Mouse (Mus musculus): ENCODE measurements around the gene Rgs12.

Gene Rgs12

GRCm38 (mm10) chr5:34948861-34949760 is at the start of gene Rgs12:
TSS of gene Rgs12 (plus strand) at chr5:34949445.
- DNase-seq: peak; percentile 25

- DNase-seq: no peak
Measured at GRCm38 (mm10) chr5:34899787-34900469, 49.3 kb upstream of the Rgs12 start.

- no peak for DNase-seq
Measured at GRCm38 (mm10) chr5:34902371-34902770, 46.9 kb upstream of the Rgs12 start.

- peak; percentile 89 for DNase-seq
Measured at GRCm38 (mm10) chr5:34902811-34903385, 46.3 kb upstream of the Rgs12 start.

- DNase-seq: peak; percentile 16
Measured at GRCm38 (mm10) chr5:34904412-34904811, 44.8 kb upstream of the Rgs12 start.

- no peak for DNase-seq
Measured at GRCm38 (mm10) chr5:34907230-34907629, 42.0 kb upstream of the Rgs12 start.

GRCm38 (mm10) chr5:34907910-34908725 is 41.1 kb upstream of the Rgs12 start, which contains the start of gene Msantd1:
TSS of gene Msantd1 (plus strand) at chr5:34908012.
- no peak for DNase-seq

- no peak for DNase-seq
Measured at GRCm38 (mm10) chr5:34908726-34909633, 40.3 kb upstream of the Rgs12 start.

GRCm38 (mm10) chr5:34909634-34910503 is 39.4 kb upstream of the Rgs12 start:
- no peak for DNase-seq

- DNase-seq: no peak
Measured at GRCm38 (mm10) chr5:34910504-34910815, 38.8 kb upstream of the Rgs12 start.

- DNase-seq: peak; percentile 59
Measured at GRCm38 (mm10) chr5:34915801-34916200, 33.4 kb upstream of the Rgs12 start.

GRCm38 (mm10) chr5:34917234-34917655 is 32.0 kb upstream of the Rgs12 start:
- no peak for DNase-seq

- DNase-seq: no peak
Measured at GRCm38 (mm10) chr5:34918785-34919184, 30.5 kb upstream of the Rgs12 start.

GRCm38 (mm10) chr5:34922531-34922930 is 26.7 kb upstream of the Rgs12 start:
- DNase-seq: no peak

- DNase-seq: no peak
Measured at GRCm38 (mm10) chr5:34923920-34924319, 25.3 kb upstream of the Rgs12 start.

GRCm38 (mm10) chr5:34924519-34924918 is 24.7 kb upstream of the Rgs12 start:
- DNase-seq: no peak

GRCm38 (mm10) chr5:34927648-34928047 is 21.6 kb upstream of the Rgs12 start:
- DNase-seq: no peak

GRCm38 (mm10) chr5:34930151-34930975 is 18.9 kb upstream of the Rgs12 start:
- DNase-seq: no peak

- no peak for DNase-seq
Measured at GRCm38 (mm10) chr5:34931091-34931490, 18.2 kb upstream of the Rgs12 start.
